Mouse (Mus musculus) retina, adult 2 months (tissue): ENCODE measurements at regions not wholly inside any gene's neighbourhood (a gene's known extent, or its start where the extent isn't known, plus 50 kb on each side); places are given as distances from the start of the nearest gene placed in this dataset.
A peak's percentile ranks its signal among the peaks of the same experiment; 100 is the strongest.

Source experiments
- DNase-seq: peaks from one replicate; pipeline ENCODE4 v3.0.0-alpha.2; 2012; ENCODE audit warnings: low read depth, low spot score

DNA sequence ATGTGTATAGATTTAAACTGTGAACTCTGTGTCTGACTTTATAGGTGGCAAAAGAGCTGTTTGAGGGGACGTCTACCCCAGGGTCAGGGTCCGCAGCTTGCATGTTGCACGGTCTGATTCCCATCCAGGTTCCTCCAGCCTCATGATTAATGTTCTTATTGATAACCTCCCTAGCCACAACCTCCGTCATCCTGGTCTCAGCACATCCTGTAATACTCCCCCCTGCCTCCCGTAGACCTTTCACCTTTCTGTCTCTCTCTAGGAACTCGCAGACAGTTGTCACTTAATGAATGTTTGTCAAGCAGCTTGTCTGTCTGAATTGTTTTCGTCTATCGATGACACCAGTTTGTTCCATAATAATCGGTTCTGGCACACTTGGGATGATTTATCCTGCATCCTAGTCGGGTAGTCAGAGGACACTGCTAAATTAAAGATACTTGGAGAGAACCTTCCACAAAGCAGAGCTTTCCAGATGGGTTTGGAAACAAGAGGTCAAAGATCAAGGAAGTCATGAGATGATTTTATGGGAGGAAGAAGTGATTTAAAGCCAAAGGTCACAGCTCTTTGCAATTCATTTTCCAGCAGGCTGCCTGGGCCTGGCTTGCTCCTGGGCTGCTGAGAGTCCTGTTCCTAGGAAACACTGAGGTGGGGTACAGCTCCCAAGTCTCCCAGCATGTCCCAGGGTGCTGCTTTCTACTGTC lies 435.9 kb downstream of the Prdm2 start:
- DNase-seq, result no peak

DNA sequence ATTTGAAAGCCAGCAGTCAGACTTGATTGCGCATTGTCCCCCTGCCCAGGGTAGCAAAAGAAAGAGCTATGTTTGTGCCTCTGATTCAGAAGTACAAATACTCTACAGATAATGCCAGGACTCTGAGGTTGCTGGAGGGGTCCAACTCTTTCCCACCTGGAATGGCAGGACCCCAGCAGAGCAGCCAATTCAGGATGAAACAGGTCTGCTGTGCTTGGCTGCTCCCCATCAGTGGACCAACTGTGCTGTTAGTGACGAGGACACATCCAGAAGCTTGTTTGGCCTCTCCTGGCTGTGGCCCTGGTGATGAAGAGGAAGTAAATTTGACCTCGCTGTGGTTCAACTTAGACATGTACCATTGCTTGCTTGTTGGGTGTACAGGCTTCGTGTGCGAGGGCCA lies 437.8 kb downstream of the Prdm2 start:
- DNase-seq, result no peak

DNA sequence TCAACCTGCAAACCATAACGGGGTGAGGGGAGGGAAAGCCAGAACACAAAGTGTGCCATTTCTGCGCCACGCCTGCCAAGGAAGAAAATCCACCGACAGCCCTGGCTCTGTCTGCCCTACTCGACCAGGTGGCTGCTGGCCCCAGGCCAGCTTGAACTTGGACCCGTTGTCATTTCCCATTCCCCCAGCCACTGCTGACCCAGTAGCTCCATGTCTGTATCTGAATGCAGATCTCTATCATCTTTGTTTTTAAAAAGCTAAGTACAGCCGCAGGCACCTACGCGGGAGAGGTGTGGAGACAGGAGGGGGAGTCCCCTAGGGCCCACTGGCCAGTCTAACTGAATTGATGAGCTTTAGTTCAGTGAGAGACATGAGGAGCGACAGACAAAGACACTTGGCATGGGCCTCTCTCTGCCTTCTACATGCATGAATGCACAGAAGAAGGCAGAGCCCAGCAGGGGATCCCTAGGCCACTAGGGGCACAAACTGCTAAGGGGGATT lies 439.1 kb downstream of the Prdm2 start:
- DNase-seq, result no peak

DNA sequence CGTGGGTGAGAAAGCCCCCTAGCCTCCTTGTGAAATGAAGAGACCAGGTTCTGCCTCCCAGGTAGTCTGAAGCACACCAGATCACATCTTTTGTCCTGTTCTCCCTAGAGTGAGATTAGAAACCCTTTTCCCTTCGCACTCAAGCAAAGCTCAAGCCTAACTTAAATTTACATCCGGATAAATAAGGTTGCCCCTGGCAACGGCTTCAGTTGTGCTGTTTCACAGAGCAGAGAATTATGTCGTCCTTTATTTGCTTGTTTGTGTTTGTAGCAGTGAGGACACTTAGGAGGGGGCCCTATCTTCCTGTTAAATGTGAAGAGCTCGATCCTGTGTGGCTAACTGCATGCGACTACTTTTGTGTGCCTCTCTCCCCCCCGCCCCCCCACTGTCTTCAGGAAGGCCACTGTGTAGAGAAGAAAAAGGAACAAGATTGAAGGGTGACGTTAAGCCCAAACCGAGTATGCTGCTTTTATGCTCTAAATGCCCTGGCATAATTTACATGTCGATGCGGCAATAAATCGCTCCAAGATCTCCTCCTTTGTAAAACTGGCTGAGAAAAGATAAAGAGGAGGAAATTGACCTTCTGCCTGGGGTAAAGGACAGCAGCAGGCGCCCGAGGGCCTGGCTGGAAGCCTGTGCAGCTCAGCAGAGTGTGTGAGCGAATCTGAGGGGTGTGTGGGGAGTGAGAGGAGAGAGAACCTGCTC lies 439.9 kb downstream of the Prdm2 start:
- DNase-seq, result no peak

DNA sequence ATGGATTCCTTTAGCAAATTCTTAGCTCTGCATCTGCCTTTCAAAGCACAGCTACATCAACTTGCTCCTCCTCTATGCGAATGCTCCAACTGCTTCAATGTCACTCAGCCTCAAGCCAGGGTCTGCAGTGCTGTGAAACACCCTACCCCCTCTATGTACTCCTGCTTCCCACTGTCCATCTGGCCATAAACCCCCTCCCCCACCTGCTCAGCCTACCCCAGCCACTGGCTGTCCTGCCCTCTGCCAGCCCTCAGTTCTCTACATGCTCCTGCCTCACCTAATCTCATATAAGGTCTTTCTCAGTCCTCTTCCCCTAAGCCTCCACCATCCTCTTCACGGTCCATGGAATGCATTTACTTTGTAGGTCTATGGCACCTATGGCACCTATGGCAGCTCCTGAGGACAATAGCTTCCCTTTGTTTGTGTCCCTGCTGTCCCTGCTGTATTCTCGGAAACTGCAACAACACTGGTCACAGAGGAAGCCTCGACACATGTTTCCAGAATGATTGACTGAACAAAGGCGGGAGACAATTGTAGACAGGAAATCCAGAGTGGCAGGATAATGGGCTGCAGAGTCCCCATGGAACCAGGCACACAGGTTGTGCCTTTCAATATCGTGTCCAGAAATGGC lies 441.2 kb downstream of the Prdm2 start:
- DNase-seq, result no peak

DNA sequence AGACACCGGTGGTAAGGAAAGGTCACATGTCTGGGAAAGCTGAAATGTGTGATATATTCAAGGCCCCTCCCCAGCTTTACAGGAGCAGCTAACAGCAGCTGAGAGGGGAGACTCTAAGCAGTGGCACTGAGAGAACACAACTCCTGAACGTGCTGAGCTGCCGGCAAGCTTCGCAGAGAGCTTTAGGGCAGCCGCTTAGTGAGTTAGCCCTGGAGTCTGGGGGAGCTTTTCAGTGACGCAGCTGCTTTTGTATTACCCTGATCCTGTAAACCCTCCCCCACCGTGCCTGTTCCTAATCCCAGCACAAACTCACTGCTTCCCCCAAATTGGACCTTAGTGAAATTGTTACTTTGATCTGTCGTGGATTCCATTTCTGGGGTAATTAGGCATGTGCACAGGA lies 442.6 kb downstream of the Prdm2 start:
- no peak for DNase-seq

DNA sequence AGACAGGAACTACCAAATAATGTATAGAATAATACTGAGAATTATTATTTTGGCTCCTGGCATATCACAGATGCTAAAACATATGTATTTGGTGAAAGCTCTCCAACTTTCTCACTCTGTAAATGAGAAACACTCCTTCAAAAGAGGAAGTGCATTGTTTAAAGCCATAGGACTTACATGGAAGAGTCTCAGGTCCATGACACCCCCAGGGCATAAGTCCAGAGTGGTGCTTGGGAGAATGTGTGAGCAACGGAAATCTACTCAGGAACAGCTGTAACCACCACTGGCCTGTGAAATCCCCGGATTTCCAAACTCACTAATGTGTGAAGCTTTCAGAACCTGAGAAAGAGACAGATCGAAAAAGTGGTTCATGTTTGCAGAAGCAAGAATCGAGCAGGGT lies 445.1 kb downstream of the Prdm2 start:
- no peak for DNase-seq

DNA sequence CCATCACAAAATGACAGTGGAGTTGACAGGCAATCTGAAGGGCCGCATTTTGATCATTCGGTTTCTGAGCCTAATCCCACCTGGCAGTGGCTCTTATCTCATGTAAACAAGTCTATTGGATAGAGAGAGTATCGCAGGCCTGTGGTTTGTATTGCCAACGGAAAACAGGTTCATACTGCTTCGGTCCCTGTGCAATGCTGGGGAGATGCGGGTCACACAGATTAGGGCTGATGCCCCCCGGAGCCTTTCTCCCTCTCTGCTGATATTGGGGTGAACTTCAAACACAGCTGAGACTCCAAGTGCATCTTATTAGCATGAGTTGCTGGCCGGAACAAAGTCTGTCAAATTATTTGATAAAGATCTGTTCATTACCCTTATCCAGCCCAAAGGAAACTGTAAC lies 451.2 kb downstream of the Prdm2 start:
- no peak for DNase-seq

DNA sequence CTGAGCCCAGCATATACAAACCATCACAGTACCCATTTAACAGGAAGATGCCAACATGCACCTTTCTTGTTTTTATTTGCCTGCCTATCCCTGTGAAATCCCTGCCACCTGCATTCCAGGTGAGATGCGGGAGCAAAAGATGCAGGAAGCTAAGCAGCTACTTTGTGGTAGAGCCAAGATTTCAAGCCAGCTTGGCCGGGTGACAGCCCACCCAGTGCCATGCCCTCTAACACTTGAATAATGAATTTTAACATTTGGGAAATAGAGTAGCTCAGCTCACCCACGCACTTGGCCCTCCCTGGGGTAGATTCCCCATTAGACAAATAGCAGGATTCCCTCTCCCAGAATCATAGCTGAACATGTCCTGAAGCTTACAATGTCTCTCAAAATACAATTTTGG lies 454.7 kb downstream of the Prdm2 start:
- no peak for DNase-seq

DNA sequence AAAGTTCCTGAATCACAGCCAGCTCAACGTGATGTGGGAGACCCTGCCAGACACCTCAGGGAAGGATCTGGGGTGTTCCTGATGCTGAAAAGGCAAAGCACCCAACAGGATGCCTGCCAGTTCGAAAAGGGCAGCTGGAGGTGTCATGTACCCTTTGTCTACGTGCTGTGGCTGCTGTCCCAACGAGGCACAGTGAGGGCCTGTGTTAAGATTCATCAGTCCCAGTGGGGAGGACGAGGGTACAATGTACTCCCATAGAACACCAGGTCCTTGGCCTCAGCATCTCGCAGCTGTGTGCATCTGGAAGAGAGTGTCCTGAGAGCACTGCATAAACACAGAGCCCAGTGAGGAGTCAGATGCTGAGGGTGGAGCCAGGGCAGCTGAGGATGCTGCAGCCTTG lies 456.5 kb downstream of the Prdm2 start:
- no peak for DNase-seq

DNA sequence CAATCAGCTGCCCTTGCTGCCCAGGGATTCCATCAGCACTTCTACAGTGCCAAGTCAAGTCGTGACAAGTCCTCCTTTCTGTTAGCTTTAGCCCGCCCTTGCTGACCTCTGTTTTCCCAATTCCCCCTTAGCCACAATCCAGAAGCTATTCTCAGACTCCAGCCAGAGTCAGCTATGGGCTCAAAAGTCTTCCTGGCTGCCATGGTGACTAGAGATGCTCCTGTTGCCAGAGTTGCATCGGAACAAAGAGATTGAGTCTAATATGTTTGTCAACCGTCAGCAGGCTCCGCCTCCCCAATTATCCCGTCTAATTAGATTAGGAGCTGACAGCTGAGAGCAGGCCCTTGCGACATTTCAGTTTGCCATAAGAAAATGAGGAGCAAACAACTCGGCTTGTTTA lies 462.9 kb downstream of the Prdm2 start:
- DNase-seq, result no peak

DNA sequence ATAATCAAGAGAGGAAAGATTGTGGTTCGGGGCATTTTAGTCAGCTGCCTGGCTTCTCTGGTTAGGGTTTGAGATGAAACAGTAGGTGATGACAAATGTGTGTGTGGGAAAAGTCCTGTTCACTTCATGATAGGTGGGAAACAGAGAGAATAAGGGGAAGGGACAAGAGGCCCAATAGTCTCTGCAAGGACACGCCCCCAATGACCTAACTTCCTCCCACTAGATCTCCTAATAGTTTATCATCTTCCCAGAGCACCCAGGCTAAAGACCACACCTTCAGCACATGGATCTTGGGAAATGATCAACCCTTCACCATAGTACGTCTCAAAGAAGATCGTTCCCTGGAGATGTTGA lies 484.3 kb upstream of the Kazn start:
- DNase-seq, result no peak

DNA sequence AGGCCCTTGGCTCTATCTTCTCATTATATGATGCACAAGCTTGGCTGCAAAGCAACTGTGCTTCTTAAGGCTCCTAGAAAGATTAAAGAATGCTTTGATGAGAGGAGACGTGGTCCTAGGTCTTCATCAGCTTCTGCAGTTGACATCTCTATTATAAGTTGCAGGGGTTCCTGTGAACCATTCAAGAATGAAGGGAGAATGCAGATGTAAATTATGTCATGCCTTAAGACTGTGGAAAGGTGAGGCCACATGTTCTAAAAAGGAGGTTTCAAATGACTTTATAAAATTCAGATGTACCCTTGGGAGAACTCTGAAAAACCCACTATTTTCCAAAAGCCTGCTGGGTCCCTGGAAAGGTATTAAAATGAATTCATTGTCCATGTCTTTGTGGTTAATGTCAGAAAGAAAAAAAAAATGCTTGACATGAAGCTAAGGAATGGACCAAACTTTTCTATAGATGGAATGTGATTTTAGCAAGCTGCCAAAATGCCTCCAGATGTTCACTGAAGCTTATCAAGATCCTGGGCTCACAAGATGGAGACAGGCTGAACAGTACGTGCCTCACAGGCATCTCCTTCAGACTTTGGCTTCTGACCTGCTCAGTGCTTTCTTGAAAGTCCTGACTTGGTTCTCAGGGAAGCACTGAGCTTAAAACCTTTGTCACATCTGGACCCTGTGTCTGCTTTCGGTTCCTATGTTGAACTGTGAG lies 483.8 kb upstream of the Kazn start:
- DNase-seq, result no peak

DNA sequence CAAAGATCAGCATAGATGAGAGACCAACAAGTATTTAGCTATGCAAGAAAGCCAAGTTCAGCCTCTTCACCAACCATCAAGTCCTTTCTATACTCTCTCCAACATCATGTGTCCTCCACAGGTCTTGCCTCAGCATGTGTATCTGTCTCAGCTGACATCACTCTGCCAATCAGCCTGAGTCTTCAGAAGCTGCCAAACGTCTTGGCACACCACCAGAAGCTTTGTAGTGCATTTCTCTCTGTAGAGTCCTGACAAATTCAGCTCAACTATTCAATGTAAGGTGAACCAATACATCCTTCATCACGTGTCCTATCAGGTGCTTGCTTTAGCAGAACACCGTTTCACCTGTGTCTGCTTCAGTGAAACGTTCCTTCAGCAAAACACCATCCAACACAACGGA lies 462.4 kb upstream of the Kazn start:
- no peak for DNase-seq

DNA sequence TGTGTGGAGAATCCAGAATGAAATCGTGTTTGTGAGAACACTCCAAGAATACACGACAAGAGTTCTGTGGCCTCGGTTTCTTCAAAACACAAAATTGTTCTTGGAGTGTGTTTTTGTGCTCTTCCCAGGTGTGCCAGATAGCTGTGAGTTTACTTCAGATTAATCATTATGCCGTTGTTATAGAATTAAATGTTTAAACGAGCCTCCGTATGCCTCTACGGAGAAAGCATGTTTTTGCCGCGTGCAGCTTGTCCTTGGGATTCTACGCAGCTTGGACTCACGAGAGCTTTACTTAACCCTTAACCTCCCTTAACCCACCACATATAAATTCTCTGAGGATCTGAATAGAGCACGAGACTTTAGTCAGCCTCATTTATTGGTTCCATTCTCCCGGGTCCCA lies 455.7 kb upstream of the Kazn start:
- no peak for DNase-seq

DNA sequence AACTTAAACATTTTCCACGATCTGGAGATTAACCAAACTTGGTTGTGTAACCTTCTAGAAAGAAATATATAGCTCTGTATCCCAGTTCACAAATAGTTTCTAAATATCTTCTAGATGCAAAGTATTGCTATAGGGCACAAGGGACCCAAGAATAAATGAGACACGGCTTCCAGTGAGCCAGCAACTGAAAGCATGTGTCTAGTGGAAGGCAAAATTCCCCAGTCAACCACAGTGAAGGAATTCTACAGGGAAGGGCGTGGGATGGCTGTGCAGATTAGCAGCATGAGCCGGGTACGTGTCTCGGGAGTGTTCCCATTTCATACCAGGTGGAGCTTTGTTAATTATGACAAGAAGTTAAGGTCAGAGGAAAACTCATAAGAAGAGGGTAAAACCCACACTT lies 449.0 kb upstream of the Kazn start:
- DNase-seq, result no peak

DNA sequence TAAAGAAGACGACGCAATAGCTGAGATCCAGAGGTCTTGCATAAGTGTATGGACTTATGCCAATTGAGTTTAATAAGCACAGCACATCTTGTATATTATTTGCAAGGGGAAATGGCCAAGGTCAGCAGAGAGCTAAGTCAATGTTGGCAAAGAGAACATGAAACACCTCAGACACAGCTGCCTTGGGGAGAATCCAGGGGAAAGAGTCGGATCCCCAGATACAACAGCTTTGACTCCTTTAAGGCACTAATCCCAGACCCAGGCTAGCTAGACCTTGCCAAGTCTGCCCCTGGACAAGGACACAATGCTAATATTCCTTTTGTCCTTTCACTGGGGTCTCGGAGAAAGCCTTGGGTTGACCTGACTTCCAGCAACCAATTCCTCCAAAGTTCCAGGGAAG lies 438.2 kb upstream of the Kazn start:
- no peak for DNase-seq

DNA sequence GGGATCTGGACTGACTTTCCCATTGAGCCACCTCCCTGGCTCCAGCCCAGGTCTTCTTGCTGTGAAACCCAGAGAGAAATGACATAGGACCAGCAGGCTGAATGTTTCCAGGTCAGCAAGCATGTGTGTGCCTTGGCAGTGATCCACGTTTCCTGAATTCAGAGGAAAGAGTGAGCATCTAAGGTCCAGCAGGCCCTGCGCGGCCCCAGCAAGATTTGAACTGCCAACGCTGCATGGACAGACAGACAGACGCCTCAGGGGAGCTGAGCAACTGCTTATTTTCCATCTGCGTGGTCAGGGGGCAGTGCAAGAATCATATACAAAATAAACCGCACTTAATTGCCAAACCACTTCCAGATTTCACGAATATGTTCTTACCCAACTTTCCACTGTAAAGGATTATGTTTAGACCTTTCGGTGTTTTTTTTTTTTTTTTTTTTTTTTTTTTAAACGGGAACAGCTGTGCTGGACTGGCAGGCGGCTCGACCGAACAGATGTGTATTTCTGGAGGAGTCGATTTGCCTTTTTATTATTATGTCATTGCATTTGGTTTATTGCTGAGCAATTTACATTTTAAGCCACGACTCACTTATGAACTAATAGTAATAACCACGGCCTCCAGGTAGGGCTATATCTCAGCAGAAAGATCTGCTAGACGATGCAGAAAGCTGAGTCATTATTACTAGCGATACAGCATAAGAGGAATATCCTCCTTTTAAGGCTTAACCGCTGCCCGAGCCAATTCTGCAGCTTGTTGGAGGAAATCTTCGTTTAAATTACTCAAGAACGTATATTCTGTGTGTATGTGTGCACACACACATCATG lies 435.7 kb upstream of the Kazn start:
- DNase-seq, result peak; percentile 6

DNA sequence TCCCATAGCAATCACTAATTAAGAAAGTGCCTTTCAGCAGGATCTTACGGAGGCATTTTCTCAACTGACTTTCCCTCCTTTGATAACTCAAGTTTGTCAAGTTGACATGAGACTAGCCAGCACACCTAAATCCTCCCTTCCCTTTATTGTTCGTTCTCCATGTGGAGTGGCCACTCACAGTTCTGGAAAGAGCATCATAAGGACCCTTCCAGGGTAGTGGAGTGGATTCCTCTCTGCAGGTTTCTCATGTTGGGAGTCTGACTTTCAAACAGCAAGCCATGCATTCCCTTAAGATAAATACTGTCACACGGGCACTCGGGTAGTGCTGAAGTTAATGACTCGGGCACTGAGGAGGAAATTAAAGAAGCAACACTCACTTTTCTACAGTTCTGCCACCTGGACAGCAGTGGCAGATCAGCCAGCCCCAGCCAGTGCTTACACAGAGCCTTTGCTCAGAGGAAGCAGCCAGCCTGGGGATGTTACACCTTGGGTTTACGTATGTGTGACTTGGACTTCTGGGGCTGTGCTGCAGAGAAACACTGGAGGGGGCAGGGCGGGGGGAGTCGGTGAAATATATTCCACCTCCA lies 432.8 kb upstream of the Kazn start:
- no peak for DNase-seq

DNA sequence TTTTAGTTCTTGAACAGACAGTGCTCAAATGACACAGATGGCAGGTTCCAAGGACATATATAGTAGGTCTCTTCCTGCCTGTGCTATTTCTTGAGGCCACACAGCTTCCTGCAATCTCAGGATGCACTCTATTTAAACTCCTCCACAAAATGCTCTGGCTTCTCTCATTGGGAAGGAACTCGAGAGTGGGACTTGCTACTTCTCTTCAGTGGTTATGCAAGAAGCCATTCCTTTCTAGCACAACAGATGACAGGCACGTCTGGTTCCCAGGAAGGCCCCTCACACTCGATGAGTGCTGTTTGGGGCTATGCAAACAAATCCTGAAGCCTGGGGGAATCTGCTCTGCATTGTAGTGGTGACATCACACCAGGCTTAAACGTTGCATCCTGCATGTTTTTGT lies 425.6 kb upstream of the Kazn start:
- DNase-seq, result no peak

DNA sequence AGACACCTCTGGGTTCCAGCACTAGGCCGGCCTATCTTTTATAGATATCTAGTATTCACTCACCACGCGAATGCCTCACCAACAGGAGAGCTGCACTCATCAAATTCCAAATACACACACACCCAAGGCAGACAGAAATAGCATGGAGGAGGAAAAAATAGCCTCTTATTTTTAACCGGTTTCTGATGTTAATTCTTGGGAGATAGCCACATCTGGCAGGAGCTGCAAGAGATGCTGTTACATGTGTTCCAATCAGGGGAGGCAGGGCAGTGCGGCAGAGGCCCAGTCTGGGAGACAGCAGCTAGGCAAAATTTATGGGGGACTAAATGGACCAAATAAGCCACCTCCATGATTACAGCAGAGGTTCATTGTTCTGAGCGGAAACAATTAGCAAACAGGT lies 419.0 kb upstream of the Kazn start:
- DNase-seq, result no peak
